Mouse (Mus musculus) limb, embryonic 11.5 days (tissue): ENCODE data around the gene Mrpl27. TPM values are rescaled to one million over a fixed set of nuclear protein-coding genes. Genes with fewer than 3 reads are reported as not detected.
A peak's percentile ranks its signal among the peaks of the same experiment; 100 is the strongest.
"Not testable (repeated sequence)": the region's sequence is repeated elsewhere in the genome, so short reads cannot be mapped to it uniquely, and the experiment has no call there.

Experiments
- ATAC-seq: fragments of 200-750 bp; cut with Nextera tagmentation; 2 replicates; pipeline ENCODE4 v1.8.0; 2017; ENCODE audit warnings: low read depth; ENCODE audit not compliant: insufficient number of reproducible peaks, low FRiP score, low TSS enrichment
- DNase-seq: peaks from one replicate; pipeline ENCODE4 v3.0.0-alpha.2; 2015; ENCODE audit warnings: low spot score
- H3K27ac ChIP-seq: fragments of 300-500 bp; sonication (generic); replicated peaks from 2 replicates; pipeline ENCODE4 v1.5.1; 2014; ENCODE audit warnings: low read depth, mild to moderate bottlenecking, low read length
- H3K27me3 ChIP-seq: fragments of 300-500 bp; sonication (generic); 2 replicates; pipeline ENCODE4 v1.6.1; 2014; ENCODE audit warnings: mild to moderate bottlenecking, low read length, mixed read lengths; ENCODE audit not compliant: control insufficient read depth, insufficient read depth
- H3K36me3 ChIP-seq: fragments of 300-500 bp; sonication (generic); 2 replicates; pipeline ENCODE4 v1.6.1; 2014; ENCODE audit warnings: mild to moderate bottlenecking, low read length, moderate library complexity, mixed read lengths; ENCODE audit not compliant: control insufficient read depth, insufficient read depth
- H3K4me1 ChIP-seq: fragments of 300-500 bp; sonication (generic); 2 replicates; pipeline ENCODE4 v1.6.1; 2014; ENCODE audit warnings: low read length, mixed read lengths; ENCODE audit not compliant: control insufficient read depth, insufficient read depth
- H3K4me2 ChIP-seq: fragments of 300-500 bp; sonication (generic); 2 replicates; pipeline ENCODE4 v1.6.1; 2014; ENCODE audit warnings: low read depth, mild to moderate bottlenecking, moderate library complexity; ENCODE audit not compliant: severe bottlenecking
- H3K4me3 ChIP-seq: fragments of 300-500 bp; sonication (generic); 2 replicates; pipeline ENCODE4 v1.5.1; 2014; ENCODE audit warnings: low read depth, low read length
- H3K9ac ChIP-seq: fragments of 300-500 bp; sonication (generic); 2 replicates; pipeline ENCODE4 v1.6.1; 2014; ENCODE audit warnings: mild to moderate bottlenecking, low read length
- H3K9me3 ChIP-seq: fragments of 300-500 bp; sonication (generic); 2 replicates; pipeline ENCODE4 v1.6.1; 2016; ENCODE audit warnings: low read length; ENCODE audit not compliant: control insufficient read depth
- WGBS: fragments of 180-500 bp; shearing (Covaris S2); extraction: QIAGEN DNeasy Blood & Tissue Kit; methylation state at CpG from one replicate; pipeline ENCODE4 v1.1.7; 2014; 5-methylcytosine and 5-hydroxymethylcytosine counted together
- polyA plus RNA-seq: library from polyadenylated mRNA; unstranded; fragments of >200 nt; fragmentation: Nextera tagmentation; extraction: Ambion mirVana; gene quantifications from 2 replicates; pipeline ENCODE4 v1.2.1, GENCODE M21; 2014

The Mrpl27 gene
- polyA plus RNA-seq, 1 experiment from 2014 or later = 133 TPM

DNA sequence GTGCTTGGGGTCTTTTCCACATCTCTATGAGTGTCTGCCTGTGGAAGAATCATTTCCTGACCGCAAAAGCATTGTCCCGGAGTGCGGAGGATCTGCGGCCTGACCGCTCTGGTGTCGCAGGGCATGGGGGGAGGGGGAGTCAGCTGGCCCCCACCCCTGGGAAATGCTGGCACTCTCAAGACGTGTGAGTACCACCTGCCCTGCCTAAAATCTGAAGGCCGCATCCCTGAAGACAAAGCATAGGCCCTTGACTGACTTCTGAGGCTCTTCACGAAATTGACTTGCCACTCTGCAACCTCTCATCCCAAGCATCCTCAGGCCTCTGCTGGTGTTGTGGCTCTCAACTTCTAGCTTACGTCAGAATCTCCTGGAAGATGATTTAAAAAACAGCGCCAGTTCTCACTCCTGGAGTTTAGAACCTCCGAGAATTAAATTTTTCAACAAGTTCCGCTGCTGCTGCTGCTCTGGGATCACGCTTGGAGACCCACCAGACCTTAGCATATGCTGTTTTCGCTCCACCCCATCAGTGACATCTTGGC lies 24.1 kb downstream of the Mrpl27 start:
- peak; percentile 72 for ATAC-seq
- H3K4me2 ChIP-seq = peak overlapping the region; percentile 83
- no peaks in the 10 kb centered on the region for H3K9me3 ChIP-seq
- no peaks in the 10 kb centered on the region for H3K36me3 ChIP-seq
- no peak overlapping the region for H3K27ac ChIP-seq
- 32% methylated on average over 15 of the region's 15 CpGs for WGBS
- no peaks in the 10 kb centered on the region for H3K27me3 ChIP-seq
- H3K4me3 ChIP-seq = peak overlapping the region; percentile 85
- H3K4me1 ChIP-seq = peaks cover 14% of the 10 kb centered on the region
- peak overlapping the region; percentile 96; the same call in 1 of the 2 replicates for H3K9ac ChIP-seq
- DNase-seq = no peak

GRCm38 (mm10) chr11:94680639-94681038 lies 27.1 kb downstream of the Mrpl27 start:
- Histone ChIP-seq H3K27me3 (no peaks in the 10 kb centered on the region), H3K4me3 (no peak overlapping the region), H3K4me1 (peaks cover 13% of the 10 kb centered on the region), H3K36me3 (no peaks in the 10 kb centered on the region), H3K4me2 (no peak overlapping the region), H3K9ac (no peak overlapping the region), H3K27ac (no peak overlapping the region), H3K9me3 (no peaks in the 10 kb centered on the region)
- DNase-seq = no peak
- no peak for ATAC-seq

GRCm38 (mm10) chr11:94681640-94682039 lies 28.1 kb downstream of the Mrpl27 start:
- H3K4me2 ChIP-seq = no peak overlapping the region
- no peak overlapping the region for H3K4me3 ChIP-seq
- H3K27ac ChIP-seq = no peak overlapping the region
- H3K36me3 ChIP-seq = no peaks in the 10 kb centered on the region
- H3K9me3 ChIP-seq = no peaks in the 10 kb centered on the region
- DNase-seq (no peak), ATAC-seq (no peak)
- no peaks in the 10 kb centered on the region for H3K27me3 ChIP-seq
- no peak overlapping the region for H3K9ac ChIP-seq
- H3K4me1 ChIP-seq = peaks cover 4% of the 10 kb centered on the region
- WGBS = 77% methylated on average over 4 of the region's 4 CpGs

DNA sequence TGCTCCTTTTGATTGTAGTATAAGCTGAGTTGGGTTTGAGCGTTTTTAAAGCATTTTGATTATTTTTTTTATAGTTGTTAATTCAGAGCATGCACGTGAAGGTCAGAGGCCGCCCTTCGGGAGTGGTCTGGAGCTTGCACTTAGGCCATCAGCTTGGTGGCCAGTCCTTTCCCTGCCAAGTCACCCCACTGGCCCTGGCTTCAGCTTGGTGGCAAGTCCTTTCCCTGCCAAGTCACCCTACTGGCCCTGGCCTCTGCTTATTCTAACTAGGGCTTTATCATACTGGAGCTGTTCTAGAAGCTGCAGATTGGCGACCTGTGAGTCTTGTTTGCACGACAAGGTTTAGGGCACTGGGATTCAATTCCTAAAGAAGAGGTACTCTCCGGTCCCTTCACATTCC lies 28.9 kb downstream of the Mrpl27 start:
- H3K27me3 ChIP-seq = no peaks in the 10 kb centered on the region
- no peak overlapping the region for H3K27ac ChIP-seq

DNA sequence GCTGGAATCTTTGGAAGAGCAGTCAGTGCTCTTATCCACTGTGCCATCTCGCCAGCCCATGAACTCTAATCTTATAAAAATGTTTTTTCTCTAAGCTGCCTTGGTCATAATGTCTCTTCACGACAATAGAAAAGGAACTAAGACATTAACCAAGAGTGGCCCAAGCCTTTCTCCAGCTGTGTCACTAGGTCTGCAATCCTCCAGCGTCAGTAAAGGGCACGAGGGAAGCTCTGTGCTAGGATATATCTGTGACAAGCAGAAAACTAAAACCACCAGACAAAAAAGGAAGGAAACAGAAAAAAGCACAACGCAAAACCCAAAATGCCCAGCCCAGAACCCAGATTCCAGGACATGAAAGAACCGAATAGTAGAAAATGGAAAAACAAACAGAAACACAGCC lies 33.6 kb downstream of the Mrpl27 start:
- H3K9me3 ChIP-seq = no peaks in the 10 kb centered on the region
- H3K27ac ChIP-seq = no peak overlapping the region
- WGBS = 87% methylated on average over 6 of the region's 6 CpGs
- H3K27me3 ChIP-seq = no peaks in the 10 kb centered on the region
- no peak overlapping the region for H3K9ac ChIP-seq
- H3K4me2 ChIP-seq = no peak overlapping the region
- no peaks in the 10 kb centered on the region for H3K4me1 ChIP-seq
- ATAC-seq (no peak), DNase-seq (no peak)
- no peaks in the 10 kb centered on the region for H3K36me3 ChIP-seq
- H3K4me3 ChIP-seq = no peak overlapping the region

More for the DNA sequence above, 28.9 kb downstream of the Mrpl27 start:
- Histone ChIP-seq H3K9ac (no peak overlapping the region), H3K4me3 (no peak overlapping the region), H3K4me1 (peaks cover 4% of the 10 kb centered on the region), H3K4me2 (no peak overlapping the region), H3K36me3 (no peaks in the 10 kb centered on the region), H3K9me3 (no peaks in the 10 kb centered on the region)
- no peak for ATAC-seq
- no peak for DNase-seq
- WGBS = 84% methylated on average over 7 of the region's 7 CpGs

- H3K9ac ChIP-seq, ATAC-seq, H3K4me3 ChIP-seq, H3K4me1 ChIP-seq, H3K9me3 ChIP-seq, H3K27ac ChIP-seq, H3K4me2 ChIP-seq, H3K27me3 ChIP-seq, H3K36me3 ChIP-seq, DNase-seq: not testable (repeated sequence)
These were observed 38.9 kb downstream of the Mrpl27 start for GRCm38 (mm10) chr11:94692502-94692901.

DNA sequence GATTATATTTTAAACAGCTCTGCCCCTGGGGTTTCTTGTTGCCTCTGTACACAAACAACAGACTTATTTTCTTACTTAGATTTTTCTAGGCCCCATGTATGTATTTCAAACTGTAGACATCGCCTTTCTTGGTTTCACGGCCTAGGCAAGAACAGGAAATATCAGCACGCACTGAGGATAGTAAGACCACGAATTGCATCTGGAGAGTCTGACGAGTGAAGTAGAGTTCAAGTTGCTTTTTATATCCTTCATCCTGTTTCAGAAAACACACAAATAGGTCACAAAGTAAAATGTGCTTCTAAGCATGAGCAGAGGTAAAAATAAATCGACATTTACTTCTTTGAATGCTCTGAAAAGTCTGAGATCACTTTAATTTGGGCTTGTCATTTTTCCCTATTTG lies 41.9 kb downstream of the Mrpl27 start:
- Histone ChIP-seq H3K4me2 (no peak overlapping the region), H3K4me1 (no peaks in the 10 kb centered on the region), H3K9ac (no peak overlapping the region), H3K36me3 (no peaks in the 10 kb centered on the region), H3K27ac (no peak overlapping the region), H3K4me3 (no peak overlapping the region), H3K27me3 (no peaks in the 10 kb centered on the region), H3K9me3 (no peaks in the 10 kb centered on the region)
- 75% methylated on average over 6 of the region's 6 CpGs for WGBS
- no peak for ATAC-seq
- no peak for DNase-seq

GRCm38 (mm10) chr11:94697140-94697539 lies 43.6 kb downstream of the Mrpl27 start:
- H3K36me3 ChIP-seq = no peaks in the 10 kb centered on the region
- 86% methylated on average over 2 of the region's 2 CpGs for WGBS

More at GRCm38 (mm10) chr11:94697140-94697539, 43.6 kb downstream of the Mrpl27 start:
- H3K9ac ChIP-seq = no peak overlapping the region
- DNase-seq (no peak), ATAC-seq (no peak)
- H3K27ac ChIP-seq = no peak overlapping the region
- H3K4me1 ChIP-seq = peaks cover 4% of the 10 kb centered on the region; the same call in 1 of the 2 replicates
- H3K4me2 ChIP-seq = no peak overlapping the region
- no peaks in the 10 kb centered on the region for H3K27me3 ChIP-seq
- no peaks in the 10 kb centered on the region for H3K9me3 ChIP-seq
- H3K4me3 ChIP-seq = no peak overlapping the region
